Comparison of ENCODE assay signal across 8 mouse cellular contexts in genomic region chr11:119022068-119022894, GRCm38 (mm10). TPM values are rescaled to one million over a fixed set of nuclear protein-coding genes. Genes with fewer than 3 reads are reported as not detected.
DNase-seq lines count a peak whose midpoint lies in the region; ATAC-seq and TF ChIP-seq lines count a peak whose summit lies in the region.

No protein-coding gene starts in this region.

- ATAC-seq in intestine, embryonic 15.5 days = no peak
- no peak for ATAC-seq in neural tube, embryonic 13.5 days (ENCODE audit: low read depth)

- peaks cover 11% of the 10 kb centered on the region for H3K36me3 ChIP-seq in intestine, embryonic 15.5 days
- H3K36me3 ChIP-seq in neural tube, embryonic 13.5 days = peaks cover 14% of the 10 kb centered on the region

- no peak; the same call in 1 of the 2 replicates for TF ChIP-seq CTCF in lung, adult 2 months (IDR thresholded peaks at IDR 0.05; ENCODE audit: insufficient read depth, low read length)

- H3K27me3 ChIP-seq in intestine, embryonic 15.5 days (replicated peaks) = 0 out of 2 replicates have a peak, but pooled peaks cover 8% of the 10 kb centered on the region
- H3K27me3 ChIP-seq in neural tube, embryonic 13.5 days = peaks cover 16% of the 10 kb centered on the region

- H3K4me2 ChIP-seq in intestine, embryonic 15.5 days (replicated peaks) = peak overlapping the region; percentile 89
- peak overlapping the region; percentile 91 for H3K4me2 ChIP-seq in neural tube, embryonic 13.5 days

- no peaks in the 10 kb centered on the region; the same call in 1 of the 2 replicates for H3K4me1 ChIP-seq in lung, adult 2 months (ENCODE audit: control insufficient read depth, insufficient read depth, low read length)
- peaks cover 32% of the 10 kb centered on the region for H3K4me1 ChIP-seq in intestine, embryonic 15.5 days (replicated peaks)
- peaks cover 45% of the 10 kb centered on the region for H3K4me1 ChIP-seq in neural tube, embryonic 13.5 days (replicated peaks)

- H3K9ac ChIP-seq in intestine, embryonic 15.5 days = peak overlapping the region; percentile 89
- H3K9ac ChIP-seq in neural tube, embryonic 13.5 days = peak overlapping the region; percentile 95

- TF ChIP-seq POLR2A in lung, adult 2 months (IDR thresholded peaks at IDR 0.05; ENCODE audit: borderline replicate concordance, extremely low read depth, low read depth, low read length) = no peak

- no peak for DNase-seq in lung, adult 2 months
- DNase-seq in lung, postnatal 25 days (ENCODE audit: low spot score) = no peak
- peak; percentile 50 for DNase-seq in embryo, embryonic 9.5 days (ENCODE audit: extremely low spot score)
- no peak for DNase-seq in left cerebral cortex, postnatal 10 days (ENCODE audit: extremely low spot score in 1 of 2, low spot score in 2 of 2)
- no peak for DNase-seq in gastrocnemius, postnatal 4 days (ENCODE audit: low spot score in 2 of 2)
- no peak for DNase-seq in left cerebral cortex, postnatal 4 days

- 5% methylated on average over 42 of the region's 42 CpGs for WGBS in lung, adult 2 months
- 4% methylated on average over 42 of the region's 42 CpGs for WGBS in intestine, embryonic 15.5 days
- WGBS in neural tube, embryonic 13.5 days = 5% methylated on average over 42 of the region's 42 CpGs

- intact Hi-C loops in left cerebral cortex, postnatal 10 days (cut with DNase I) = no loop called here
- intact Hi-C loops in left cerebral cortex, postnatal 4 days (cut with DNase I) = no loop called here

- peak overlapping the region; percentile 80 for H3K27ac ChIP-seq in intestine, embryonic 15.5 days
- H3K27ac ChIP-seq in neural tube, embryonic 13.5 days (replicated peaks) = peak overlapping the region; percentile 93

- H3K9me3 ChIP-seq in intestine, embryonic 15.5 days = no peaks in the 10 kb centered on the region
- H3K9me3 ChIP-seq in neural tube, embryonic 13.5 days = no peaks in the 10 kb centered on the region

- peak overlapping the region; percentile 92 for H3K4me3 ChIP-seq in lung, adult 2 months (replicated peaks; ENCODE audit: extremely low read depth, low read depth, low read length)
- peak overlapping the region; percentile 95 for H3K4me3 ChIP-seq in intestine, embryonic 15.5 days (replicated peaks)
- H3K4me3 ChIP-seq in neural tube, embryonic 13.5 days = peak overlapping the region; percentile 77

RNA-seq across cellular contexts. Expression of gene Cbx2, which starts 0.5 kb away (rescaled TPM):
- polyA plus RNA-seq in lung, adult 2 months (2012; rRNA removed) = 2.9 and 4.4 TPM in 2 replicates
- polyA plus RNA-seq in intestine, embryonic 15.5 days (2015; fragmentation: Nextera tagmentation; extraction: Ambion mirVana) = 24.8 and 27.0 TPM in 2 replicates
- polyA plus RNA-seq in neural tube, embryonic 13.5 days (2015; fragmentation: Nextera tagmentation; extraction: Ambion mirVana) = 17.4 and 21.4 TPM in 2 replicates
- total RNA-seq in left cerebral cortex, postnatal 10 days (2021) = 1 to 10 TPM; 2.8 to 3.5 TPM
- 1 to 10 TPM; 5.4 to 5.6 TPM for total RNA-seq in gastrocnemius, postnatal 4 days (2021)
- total RNA-seq in left cerebral cortex, postnatal 4 days (2021) = 1 to 10 TPM; 6.8 to 7.4 TPM

RNA-seq across cellular contexts. Expression of gene Cbx8, which starts 18.5 kb away (rescaled TPM):
- 3.8 and 3.9 TPM in 2 replicates for polyA plus RNA-seq in lung, adult 2 months (2012; rRNA removed)
- 7.4 and 7.9 TPM in 2 replicates for polyA plus RNA-seq in intestine, embryonic 15.5 days (2015; fragmentation: Nextera tagmentation; extraction: Ambion mirVana)
- 7.0 and 8.5 TPM in 2 replicates for polyA plus RNA-seq in neural tube, embryonic 13.5 days (2015; fragmentation: Nextera tagmentation; extraction: Ambion mirVana)
- total RNA-seq in left cerebral cortex, postnatal 10 days (2021) = 10 to 100 TPM; 11.3 to 15.3 TPM
- 1 to 10 TPM; 4.6 to 5.3 TPM for total RNA-seq in gastrocnemius, postnatal 4 days (2021)
- 10 to 100 TPM; 13.0 to 15.6 TPM for total RNA-seq in left cerebral cortex, postnatal 4 days (2021)

RNA-seq across cellular contexts. Expression of gene Enpp7, which starts 34.3 kb away (rescaled TPM):
- 0.13 TPM in 1 of 2 replicates, not detected in the other for polyA plus RNA-seq in lung, adult 2 months (2012; rRNA removed)
- polyA plus RNA-seq in intestine, embryonic 15.5 days (2015; fragmentation: Nextera tagmentation; extraction: Ambion mirVana) = 0.09 and 0.25 TPM in 2 replicates
- polyA plus RNA-seq in neural tube, embryonic 13.5 days (2015; fragmentation: Nextera tagmentation; extraction: Ambion mirVana) = not detected in 2 replicates
- total RNA-seq in left cerebral cortex, postnatal 10 days (2021) = not detected
- total RNA-seq in gastrocnemius, postnatal 4 days (2021) = not detected
- total RNA-seq in left cerebral cortex, postnatal 4 days (2021) = not detected
